Mouse (Mus musculus): ENCODE measurements around the gene Aloxe3. TPM values are rescaled to one million over a fixed set of nuclear protein-coding genes. Genes with fewer than 3 reads are reported as not detected.

Gene Aloxe3
- polyA plus RNA-seq, 1 experiment: not detected

- Histone ChIP-seq H3K27ac (replicated peaks; ENCODE audit: low read depth, low read length) (no peak overlapping the region), H3K4me3 (ENCODE audit: insufficient read depth, low read depth, low read length) (no peak overlapping the region), H3K4me1 (ENCODE audit: control insufficient read depth, insufficient read depth, insufficient read length, low read length) (no peaks in the 10 kb centered on the region)
These were observed 16.4 kb upstream of the Aloxe3 start for GRCm38 (mm10) chr11:69109032-69109900.

DNA sequence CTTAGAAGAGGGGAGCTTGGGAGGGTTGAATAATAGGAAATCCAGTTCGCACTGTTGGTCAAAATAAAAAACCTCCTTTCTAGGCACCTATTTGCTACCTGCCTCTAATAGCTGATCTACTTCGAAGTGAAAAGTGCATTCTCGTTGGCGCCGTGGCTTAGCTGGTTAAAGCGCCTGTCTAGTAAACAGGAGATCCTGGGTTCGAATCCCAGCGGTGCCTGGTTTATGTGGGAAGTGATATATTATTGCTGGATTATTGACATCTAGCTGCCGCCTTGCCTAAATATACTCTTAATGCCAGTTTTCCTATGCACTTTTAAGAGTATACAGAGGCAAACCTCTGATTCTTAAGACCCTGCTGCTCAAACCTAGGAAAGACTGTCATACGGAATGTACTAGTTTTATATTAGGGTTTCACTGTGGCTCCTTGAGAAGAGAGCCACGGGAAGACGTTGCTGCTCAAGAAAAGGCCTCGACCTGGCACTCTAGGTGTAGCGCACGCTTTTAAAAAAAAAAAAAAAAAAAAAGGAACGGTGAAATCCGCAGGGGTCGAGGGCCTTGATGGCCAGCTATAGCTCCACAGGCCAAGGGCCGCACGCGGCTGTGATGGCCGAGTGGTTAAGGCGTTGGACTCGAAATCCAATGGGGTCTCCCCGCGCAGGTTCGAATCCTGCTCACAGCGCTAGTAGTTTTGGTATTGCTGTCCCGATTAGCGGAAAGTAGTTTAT, 15.2 kb upstream of the Aloxe3 start:
- peak overlapping the region; percentile 64 for H3K4me3 ChIP-seq (ENCODE audit: insufficient read depth, low read depth, low read length)
- H3K4me1 ChIP-seq (ENCODE audit: control insufficient read depth, insufficient read depth, insufficient read length, low read length): no peaks in the 10 kb centered on the region
- H3K27ac ChIP-seq (replicated peaks; ENCODE audit: low read depth, low read length): no peak overlapping the region

- no peak overlapping the region; the same call in 1 of the 2 replicates for H3K27ac ChIP-seq (replicated peaks; ENCODE audit: low read depth, low read length)
- H3K4me1 ChIP-seq (ENCODE audit: control insufficient read depth, insufficient read depth, insufficient read length, low read length): no peaks in the 10 kb centered on the region
- H3K4me3 ChIP-seq (ENCODE audit: insufficient read depth, low read depth, low read length): peak overlapping the region; percentile 64
These were observed 14.5 kb upstream of the Aloxe3 start for GRCm38 (mm10) chr11:69111051-69111810.

DNA sequence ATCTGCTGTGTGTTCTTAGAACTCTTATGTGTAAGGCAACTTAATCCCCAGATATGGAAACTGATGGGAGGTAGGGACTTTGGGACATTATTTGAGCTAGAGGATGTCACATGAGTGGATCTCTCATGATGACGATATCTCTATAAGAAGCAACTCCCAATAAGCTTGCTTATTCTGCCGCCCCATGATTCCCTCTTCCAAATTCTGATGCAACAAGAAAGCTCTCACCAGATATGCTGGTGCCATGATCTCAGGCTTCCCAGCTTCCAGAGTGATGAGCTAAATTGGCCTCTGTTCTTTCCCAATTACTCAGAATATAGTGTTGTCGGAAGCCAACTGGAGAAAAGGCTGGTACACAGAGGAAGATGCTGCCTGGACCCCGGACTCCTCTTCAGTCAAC, 13.8 kb upstream of the Aloxe3 start:
- H3K27ac ChIP-seq (replicated peaks; ENCODE audit: low read depth, low read length): no peak overlapping the region
- H3K4me3 ChIP-seq (ENCODE audit: insufficient read depth, low read depth, low read length): no peak overlapping the region
- no peaks in the 10 kb centered on the region for H3K4me1 ChIP-seq (ENCODE audit: control insufficient read depth, insufficient read depth, insufficient read length, low read length)

DNA sequence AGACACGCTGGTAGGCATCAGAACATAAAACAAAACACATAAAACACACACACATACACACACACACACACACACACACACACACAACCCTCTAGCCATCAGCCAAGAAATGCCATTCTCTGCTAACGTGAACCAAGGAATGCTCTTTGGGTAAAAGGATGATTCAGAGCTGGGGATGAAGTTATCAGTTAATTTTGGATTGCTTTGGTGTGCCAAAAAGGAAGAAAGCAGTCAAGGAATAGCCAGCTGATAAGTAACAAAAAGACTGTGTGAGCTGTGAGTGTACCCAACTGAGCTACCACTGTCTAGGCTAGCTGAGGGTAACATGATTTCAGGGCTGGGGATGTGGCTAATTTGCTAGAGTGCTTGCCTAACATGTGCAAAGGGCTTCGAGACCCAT, 11.7 kb upstream of the Aloxe3 start:
- no peaks in the 10 kb centered on the region for H3K4me1 ChIP-seq (ENCODE audit: control insufficient read depth, insufficient read depth, insufficient read length, low read length)

GRCm38 (mm10) chr11:69114621-69115020, 11.1 kb upstream of the Aloxe3 start:
- no peaks in the 10 kb centered on the region; the same call in 1 of the 2 replicates for H3K4me1 ChIP-seq (ENCODE audit: control insufficient read depth, insufficient read depth, insufficient read length, low read length)

More for the DNA sequence above, 11.7 kb upstream of the Aloxe3 start:
- H3K4me3 ChIP-seq (ENCODE audit: insufficient read depth, low read depth, low read length): no peak overlapping the region
- H3K27ac ChIP-seq (replicated peaks; ENCODE audit: low read depth, low read length): peak overlapping the region; percentile 84

DNA sequence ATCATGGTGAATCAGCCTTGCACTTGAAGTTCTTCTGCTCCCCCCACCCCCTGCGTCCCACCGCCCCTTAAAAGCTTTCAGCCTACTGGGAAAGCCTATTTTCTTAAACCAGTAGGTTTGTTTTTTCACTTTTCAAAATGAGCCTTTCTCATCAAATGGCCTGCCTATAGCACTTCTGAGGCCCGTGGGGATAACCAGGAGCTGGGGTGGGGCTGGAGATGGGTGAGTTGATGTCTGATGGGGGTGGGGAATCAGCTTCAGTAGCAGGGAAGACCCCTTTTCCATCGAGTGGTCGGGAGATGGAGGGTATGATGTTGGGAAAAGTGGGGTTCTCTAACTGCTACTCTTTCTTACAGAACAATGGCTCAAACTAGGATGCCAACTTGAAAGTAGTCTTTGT, 8.9 kb upstream of the Aloxe3 start:
- Histone ChIP-seq H3K4me3 (ENCODE audit: insufficient read depth, low read depth, low read length) (no peak overlapping the region), H3K4me1 (ENCODE audit: control insufficient read depth, insufficient read depth, insufficient read length, low read length) (no peaks in the 10 kb centered on the region; the same call in 1 of the 2 replicates), H3K27ac (replicated peaks; ENCODE audit: low read depth, low read length) (no peak overlapping the region)

More at GRCm38 (mm10) chr11:69114621-69115020, 11.1 kb upstream of the Aloxe3 start:
- Histone ChIP-seq H3K4me3 (ENCODE audit: insufficient read depth, low read depth, low read length) (no peak overlapping the region), H3K27ac (replicated peaks; ENCODE audit: low read depth, low read length) (peak overlapping the region; percentile 53)

DNA sequence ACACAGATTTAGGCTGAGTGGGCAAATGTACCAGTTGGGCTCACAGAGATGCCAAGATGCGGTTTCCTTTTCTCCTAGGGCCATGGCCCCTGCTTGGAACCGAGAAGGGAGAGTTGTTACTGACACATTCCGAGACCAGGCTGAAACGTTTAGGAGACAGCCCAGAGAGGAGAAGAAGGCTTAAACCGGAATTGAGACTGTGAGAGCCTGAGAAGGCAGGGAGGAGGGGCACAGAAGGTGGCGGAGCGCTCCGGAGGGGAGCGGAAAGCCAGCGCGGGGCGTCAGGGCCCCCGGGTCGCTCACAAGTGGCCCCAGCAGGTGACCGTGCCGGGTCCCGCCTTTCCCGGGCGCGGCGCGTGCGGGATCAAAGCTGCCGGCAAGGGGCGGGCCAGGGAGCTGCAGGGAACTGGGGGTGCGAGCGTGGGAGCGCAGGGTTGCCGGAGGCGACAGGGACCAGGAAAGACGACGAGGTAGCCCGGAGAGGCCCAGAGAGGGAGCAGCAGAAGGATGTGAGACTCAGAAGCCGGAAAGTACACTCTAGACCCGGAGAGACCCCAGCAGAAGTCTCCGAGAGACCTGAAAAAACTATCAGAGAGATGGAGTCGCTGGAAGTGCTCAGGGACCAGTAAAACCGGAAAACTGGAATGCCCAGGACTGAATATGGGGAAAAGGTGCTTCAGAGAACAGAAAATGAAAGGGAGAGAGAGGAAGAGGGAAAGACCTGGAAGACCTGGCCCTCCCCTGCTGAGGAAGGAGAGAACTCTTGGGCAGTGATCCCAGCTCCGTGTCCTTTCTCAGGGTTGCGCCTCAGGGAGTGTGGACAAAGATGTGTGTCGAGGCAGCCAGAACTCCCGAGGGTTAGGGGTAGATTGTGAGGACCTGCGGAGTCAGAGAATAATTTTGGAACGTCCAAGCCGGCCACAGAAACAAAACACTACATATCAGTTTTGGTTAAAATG, 7.7 kb upstream of the Aloxe3 start:
- peak overlapping the region; percentile 79 for H3K27ac ChIP-seq (replicated peaks; ENCODE audit: low read depth, low read length)
- peak overlapping the region; percentile 75 for H3K4me3 ChIP-seq (ENCODE audit: insufficient read depth, low read depth, low read length)
- H3K4me1 ChIP-seq (ENCODE audit: control insufficient read depth, insufficient read depth, insufficient read length, low read length): no peaks in the 10 kb centered on the region; the same call in 1 of the 2 replicates

DNA sequence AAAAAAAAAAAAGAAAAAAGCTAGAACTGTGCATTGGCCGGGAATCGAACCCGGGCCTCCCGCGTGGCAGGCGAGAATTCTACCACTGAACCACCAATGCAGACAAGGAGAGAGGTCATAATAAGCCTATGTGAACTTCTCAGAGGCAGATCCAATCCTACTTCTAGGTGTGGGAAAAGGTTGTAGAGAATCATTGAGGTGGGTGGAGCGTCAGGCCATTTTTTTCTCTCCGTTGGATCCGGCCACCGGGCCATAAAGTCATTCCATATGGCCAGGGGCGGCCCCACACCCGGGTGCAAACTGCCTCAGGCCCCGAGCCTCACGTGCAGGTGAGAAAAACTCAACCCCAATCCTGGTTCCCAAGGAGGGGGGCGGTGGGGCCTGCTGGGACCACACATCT, 6.9 kb upstream of the Aloxe3 start:
- Histone ChIP-seq H3K4me3 (ENCODE audit: insufficient read depth, low read depth, low read length) (peak overlapping the region; percentile 75), H3K27ac (replicated peaks; ENCODE audit: low read depth, low read length) (no peak overlapping the region), H3K4me1 (ENCODE audit: control insufficient read depth, insufficient read depth, insufficient read length, low read length) (no peaks in the 10 kb centered on the region; the same call in 1 of the 2 replicates)

- Histone ChIP-seq H3K4me3 (ENCODE audit: insufficient read depth, low read depth, low read length) (no peak overlapping the region), H3K27ac (replicated peaks; ENCODE audit: low read depth, low read length) (no peak overlapping the region), H3K4me1 (ENCODE audit: control insufficient read depth, insufficient read depth, insufficient read length, low read length) (no peaks in the 10 kb centered on the region; the same call in 1 of the 2 replicates)
These were observed 6.1 kb upstream of the Aloxe3 start for GRCm38 (mm10) chr11:69119446-69120155.

GRCm38 (mm10) chr11:69120221-69121000, 5.3 kb upstream of the Aloxe3 start, which contains the start of gene Hes7:
Hes7 (plus strand) TSS chr11:69120404.
- peak within 1 kb of the TSS; percentile 64 for H3K4me3 ChIP-seq (ENCODE audit: insufficient read depth, low read depth, low read length)
- H3K4me1 ChIP-seq (ENCODE audit: control insufficient read depth, insufficient read depth, insufficient read length, low read length): no peaks in the 10 kb centered on the region; the same call in 1 of the 2 replicates
- no peak within 1 kb of the TSS for H3K27ac ChIP-seq (replicated peaks; ENCODE audit: low read depth, low read length)

- H3K4me3 ChIP-seq (ENCODE audit: insufficient read depth, low read depth, low read length): peak overlapping the region; percentile 64
- no peak overlapping the region for H3K27ac ChIP-seq (replicated peaks; ENCODE audit: low read depth, low read length)
- no peaks in the 10 kb centered on the region; the same call in 1 of the 2 replicates for H3K4me1 ChIP-seq (ENCODE audit: control insufficient read depth, insufficient read depth, insufficient read length, low read length)
These were observed 4.5 kb upstream of the Aloxe3 start for GRCm38 (mm10) chr11:69121001-69121740.

All from brown adipose tissue, adult 24 weeks (tissue).